Mouse (Mus musculus): ENCODE results near the gene Laptm4a.

DNA sequence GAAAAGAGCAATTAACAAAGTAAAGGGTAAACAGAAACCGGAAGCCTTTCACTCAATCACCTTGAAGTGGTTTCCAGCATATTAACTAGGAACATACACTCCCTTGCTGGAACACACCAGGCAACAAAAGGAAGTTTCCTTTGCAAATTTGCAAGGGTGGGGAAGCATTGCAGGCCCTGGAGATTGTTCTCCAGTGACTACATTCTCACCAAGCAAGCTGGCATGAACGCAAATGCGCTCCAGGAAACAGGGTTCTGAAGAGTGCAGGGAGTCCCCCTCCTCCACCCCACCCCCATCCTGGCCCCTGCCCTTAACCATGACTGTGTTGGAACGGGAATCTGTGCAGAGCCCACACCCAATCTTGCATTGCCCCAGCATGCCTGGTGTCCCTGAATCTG, 36.3 kb upstream of the Laptm4a start:
- TF ChIP-seq POLR2A (IDR thresholded peaks at IDR 0.05; ENCODE audit: insufficient read length, low read depth) (no peak), E2F4 (IDR thresholded peaks at IDR 0.05; ENCODE audit: insufficient read depth) (no peak), USF1 (IDR thresholded peaks at IDR 0.05; ENCODE audit: low read depth) (no peak)
